Comparison of ENCODE assay signal across 8 mouse cellular contexts in the genomic region with DNA sequence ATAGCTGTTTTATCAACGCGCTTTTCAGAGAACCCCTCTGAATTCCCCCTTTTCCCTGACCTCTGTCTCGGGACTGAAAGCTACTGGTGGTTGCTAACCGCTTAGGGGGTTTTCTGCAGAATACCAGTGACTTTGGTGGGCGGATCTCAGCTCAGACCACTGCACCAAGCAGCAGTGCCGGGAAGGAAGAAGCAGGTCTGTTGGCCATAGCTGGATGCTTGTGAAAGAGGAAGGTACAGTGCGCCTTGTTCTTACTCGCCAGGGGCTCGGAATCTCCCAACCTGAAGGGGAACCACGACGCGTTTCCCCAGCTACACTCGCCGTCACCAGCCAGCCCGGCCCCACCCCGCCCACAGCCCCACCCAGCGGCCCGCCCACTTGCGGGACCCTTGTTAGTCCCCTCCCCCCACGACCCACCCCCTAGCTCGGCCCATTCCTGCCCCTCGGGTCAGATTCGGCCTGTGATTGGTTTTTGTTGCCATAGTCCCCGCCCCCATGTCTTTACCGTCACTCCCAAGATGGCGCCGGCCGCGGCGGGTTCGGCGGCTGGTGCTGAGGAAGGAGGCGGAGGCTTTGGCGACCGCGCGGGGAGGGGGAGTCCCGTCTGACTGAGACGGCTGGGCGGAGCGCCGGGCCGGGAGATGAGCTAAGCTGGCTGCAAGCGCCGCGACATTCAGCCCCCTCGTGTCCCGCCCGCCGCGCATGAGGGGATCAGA. TPM values are rescaled to one million over a fixed set of nuclear protein-coding genes. Genes with fewer than 3 reads are reported as not detected.
A peak's percentile ranks its signal among the peaks of the same experiment; 100 is the strongest.
DNase-seq lines count a peak whose midpoint lies in the region; ATAC-seq and TF ChIP-seq lines count a peak whose summit lies in the region.

A gene (plus strand): TSS at position 519 of the 716 bp plus-strand sequence.

- peak within 1 kb of the TSS; percentile 90 for H3K4me3 ChIP-seq in heart, embryonic 12.5 days
- H3K4me3 ChIP-seq in kidney, postnatal 0 days (replicated peaks; ENCODE audit: low read depth, low read length), result peak within 1 kb of the TSS; percentile 77
- H3K4me3 ChIP-seq in liver, embryonic 11.5 days (ENCODE audit: low read depth, low read length), result peak within 1 kb of the TSS; percentile 92
- H3K4me3 ChIP-seq in stomach, embryonic 14.5 days (ENCODE audit: low read depth, low read length), result peak within 1 kb of the TSS; percentile 85

- TF ChIP-seq CTCF in kidney, postnatal 0 days (IDR thresholded peaks at IDR 0.05; ENCODE audit: low read depth), result no peak

- WGBS in heart, embryonic 12.5 days, result under 1% methylated on average over 51 of the region's 51 CpGs
- under 1% methylated on average over 51 of the region's 51 CpGs for WGBS in kidney, postnatal 0 days
- under 1% methylated on average over 51 of the region's 51 CpGs for WGBS in liver, embryonic 11.5 days
- WGBS in stomach, embryonic 14.5 days, result under 1% methylated on average over 51 of the region's 51 CpGs

- peak within 1 kb of the TSS; percentile 83 for H3K4me2 ChIP-seq in heart, embryonic 12.5 days
- peak within 1 kb of the TSS; percentile 72 for H3K4me2 ChIP-seq in kidney, postnatal 0 days (ENCODE audit: low read length)
- peak within 1 kb of the TSS; percentile 80 for H3K4me2 ChIP-seq in liver, embryonic 11.5 days
- peak within 1 kb of the TSS; percentile 72 for H3K4me2 ChIP-seq in stomach, embryonic 14.5 days (replicated peaks; ENCODE audit: low read depth, low read length)

- ATAC-seq in erythroid progenitor cell, adult 5-6 weeks (replicated peaks; ENCODE audit: low FRiP score, poor library complexity, severe bottlenecking), result peak; percentile 83
- ATAC-seq in heart, embryonic 12.5 days (ENCODE audit: insufficient number of reproducible peaks, low FRiP score), result peak; percentile 98
- peak; percentile 99 for ATAC-seq in kidney, postnatal 0 days (replicated peaks; ENCODE audit: low FRiP score, low read depth)
- peak; percentile 95 for ATAC-seq in liver, embryonic 11.5 days (replicated peaks; ENCODE audit: low FRiP score)
- ATAC-seq in stomach, embryonic 14.5 days (ENCODE audit: insufficient number of reproducible peaks, insufficient read depth, low FRiP score, low read depth), result peak; percentile 97

- peak; percentile 99 for DNase-seq in CD4-positive helper T cell, adult 2 months (ENCODE audit: low read depth, low spot score)
- DNase-seq in brain, embryonic 18.5 days (ENCODE audit: low read depth, low spot score), result peak; percentile 98
- peak; percentile 100 for DNase-seq in kidney, postnatal 0 days (ENCODE audit: low spot score)
- peak; percentile 97 for DNase-seq in liver, embryonic 11.5 days (ENCODE audit: low spot score)
- DNase-seq in naive thymus-derived CD4-positive, alpha-beta T cell, adult 2 months (ENCODE audit: low read depth), result peak; percentile 99

- peak within 1 kb of the TSS; percentile 94 for H3K27ac ChIP-seq in heart, embryonic 12.5 days (ENCODE audit: poor library complexity, severe bottlenecking)
- H3K27ac ChIP-seq in kidney, postnatal 0 days, result peak within 1 kb of the TSS; percentile 65
- peak within 1 kb of the TSS; percentile 97 for H3K27ac ChIP-seq in liver, embryonic 11.5 days (ENCODE audit: low read depth, low read length)
- peak within 1 kb of the TSS; percentile 84 for H3K27ac ChIP-seq in stomach, embryonic 14.5 days (ENCODE audit: low read length)

- H3K9me3 ChIP-seq in heart, embryonic 12.5 days (replicated peaks), result no peaks in the 10 kb centered on the region
- H3K9me3 ChIP-seq in kidney, postnatal 0 days (replicated peaks; ENCODE audit: low read length), result no peaks in the 10 kb centered on the region
- no peaks in the 10 kb centered on the region for H3K9me3 ChIP-seq in liver, embryonic 11.5 days (ENCODE audit: control insufficient read depth, low read length)
- no peaks in the 10 kb centered on the region for H3K9me3 ChIP-seq in stomach, embryonic 14.5 days (ENCODE audit: control insufficient read depth, low read depth, low read length)

- peak within 1 kb of the TSS; percentile 77 for H3K9ac ChIP-seq in heart, embryonic 12.5 days
- H3K9ac ChIP-seq in kidney, postnatal 0 days (ENCODE audit: low read depth, low read length), result peak within 1 kb of the TSS; percentile 70
- H3K9ac ChIP-seq in liver, embryonic 11.5 days (ENCODE audit: low read depth, low read length), result peak within 1 kb of the TSS; percentile 90
- H3K9ac ChIP-seq in stomach, embryonic 14.5 days (replicated peaks; ENCODE audit: low read depth, low read length), result peak within 1 kb of the TSS; percentile 53

- no peaks in the 10 kb centered on the region for H3K36me3 ChIP-seq in heart, embryonic 12.5 days
- H3K36me3 ChIP-seq in kidney, postnatal 0 days (ENCODE audit: insufficient read depth, low read length), result no peaks in the 10 kb centered on the region
- no peaks in the 10 kb centered on the region for H3K36me3 ChIP-seq in liver, embryonic 11.5 days (ENCODE audit: control insufficient read depth, insufficient read depth, low read length)
- no peaks in the 10 kb centered on the region for H3K36me3 ChIP-seq in stomach, embryonic 14.5 days (ENCODE audit: control insufficient read depth, insufficient read depth, low read length)

- peaks cover 5% of the 10 kb centered on the region; the same call in 1 of the 2 replicates for H3K4me1 ChIP-seq in heart, embryonic 12.5 days (replicated peaks)
- H3K4me1 ChIP-seq in kidney, postnatal 0 days (replicated peaks; ENCODE audit: insufficient read depth, low read length), result no peaks in the 10 kb centered on the region
- H3K4me1 ChIP-seq in liver, embryonic 11.5 days (replicated peaks; ENCODE audit: control insufficient read depth, insufficient read depth, low read length), result peaks cover 23% of the 10 kb centered on the region
- H3K4me1 ChIP-seq in stomach, embryonic 14.5 days (ENCODE audit: control insufficient read depth, insufficient read depth, low read length), result peaks cover 6% of the 10 kb centered on the region; the same call in 1 of the 2 replicates

- no peaks in the 10 kb centered on the region for H3K27me3 ChIP-seq in heart, embryonic 12.5 days (replicated peaks)
- no peaks in the 10 kb centered on the region for H3K27me3 ChIP-seq in kidney, postnatal 0 days (ENCODE audit: insufficient read depth, low read length)
- H3K27me3 ChIP-seq in liver, embryonic 11.5 days (replicated peaks; ENCODE audit: control insufficient read depth, insufficient read depth, low read length), result no peaks in the 10 kb centered on the region
- H3K27me3 ChIP-seq in stomach, embryonic 14.5 days (ENCODE audit: control insufficient read depth, insufficient read depth, low read length), result no peaks in the 10 kb centered on the region

RNA-seq across cellular contexts. Expression of the gene that starts here (rescaled TPM):
- total RNA-seq in erythroid progenitor cell, adult 5-6 weeks (2015; ENCODE audit: low replicate concordance), result 516 and 530 TPM in 2 replicates
- 444 and 512 TPM in 2 replicates for total RNA-seq in erythroid progenitor cell, adult 5-6 weeks (2017; ENCODE audit: low replicate concordance)
- polyA plus RNA-seq in heart, embryonic 12.5 days (2016; fragmentation: Nextera tagmentation; extraction: Ambion mirVana), result 5.4 and 8.0 TPM in 2 replicates
- polyA plus RNA-seq in kidney, postnatal 0 days (2015; fragmentation: Nextera tagmentation; extraction: Ambion mirVana), result 2.7 and 3.6 TPM in 2 replicates
- polyA plus RNA-seq in liver, embryonic 11.5 days (2014; fragmentation: Nextera tagmentation; extraction: Ambion mirVana), result 19.1 and 22.6 TPM in 2 replicates
- polyA plus RNA-seq in stomach, embryonic 14.5 days (2014; fragmentation: Nextera tagmentation; extraction: Ambion mirVana), result 10.4 and 11.8 TPM in 2 replicates

Comparison
In these comparisons a context has a peak if more than half of its experiments do, and no peak if none do; other contexts are left out.
1. Peak in every context shown above with its lines: DNase-seq, ATAC-seq, H3K4me3 ChIP-seq and H3K27ac ChIP-seq.